Mouse (Mus musculus) Patski (cell line): ENCODE data around the gene Insm2. TPM values are rescaled to one million over a fixed set of nuclear protein-coding genes. Genes with fewer than 3 reads are reported as not detected.
"Not testable (repeated sequence)": the region's sequence is repeated elsewhere in the genome, so short reads cannot be mapped to it uniquely, and the experiment has no call there.

Experiments used
- ATAC-seq: fragments of 100-300 bp; one replicate; pipeline ENCODE4 v1.8.0; 2021
- CTCF ChIA-PET: fragments of 350-600 bp; sonication (Branson Sonifier 250); formaldehyde crosslinking; loops from one replicate; lab custom pipeline; 2022; ENCODE audit warnings: inconsistent platforms; lab: Charles Lee
- POLR2A ChIA-PET: fragments of 350-600 bp; sonication (Branson Sonifier 250); formaldehyde crosslinking; loops from one replicate; lab custom pipeline; 2022; ENCODE audit warnings: antibody characterized with exemption, inconsistent platforms; lab: Charles Lee
- DNase-seq: peaks from one replicate; pipeline ENCODE4 v3.0.0-alpha.2; 2011; ENCODE audit warnings: low read depth, low spot score
- H3K27me3 ChIP-seq: fragments of 371-371 bp; one replicate; pipeline ENCODE4 v1.5.1; 2021
- CTCF ChIP-seq: fragments of 100-300 bp; IDR thresholded peaks from one replicate; pipeline ENCODE4 v1.5.1; 2021
- in situ Hi-C: fragments of 300-500 bp; cut with MboI; formaldehyde crosslinking; loops from 3 replicates; pipeline ENCODE4 v1.11.1; 2018; ENCODE audit warnings: low pct_unique_long_range_greater_than_20kb, mixed read lengths
- polyA plus RNA-seq: library from polyadenylated mRNA; unstranded; gene quantifications from one replicate; pipeline ENCODE4 v1.2.3, GENCODE M21; 2021

Insm2 gene
- polyA plus RNA-seq, 1 experiment from 2014 or later: 0.03 TPM

- H3K27me3 ChIP-seq: peaks cover 20% of the 10 kb centered on the region
- CTCF ChIA-PET: no interaction called here
- no peak for ATAC-seq
- DNase-seq: no peak
- POLR2A ChIA-PET: no interaction called here
- in situ Hi-C loops: no loop called here
- no peak for TF ChIP-seq CTCF
These were observed 30.8 kb upstream of the Insm2 start for GRCm38 (mm10) chr12:55568466-55568865.

- no peak for ATAC-seq
- ChIA-PET CTCF (no interaction called here), POLR2A (no interaction called here)
- no peak for DNase-seq
- no peak for TF ChIP-seq CTCF
- H3K27me3 ChIP-seq: peaks cover 20% of the 10 kb centered on the region
- in situ Hi-C loops: no loop called here
These were observed 29.6 kb upstream of the Insm2 start for GRCm38 (mm10) chr12:55569676-55570075.

GRCm38 (mm10) chr12:55570646-55571045 is 28.6 kb upstream of the Insm2 start:
- ChIA-PET CTCF (interaction anchor here (1.3 kb wide), 1 partner anchor 11 kb away, joined by 3 read pairs; no protein-coding TSS in a partner anchor), POLR2A (no interaction called here)
- in situ Hi-C loops: no loop called here
- no peak for ATAC-seq
- DNase-seq: no peak
- TF ChIP-seq CTCF: no peak
- H3K27me3 ChIP-seq: peaks cover 26% of the 10 kb centered on the region

- DNase-seq (no peak), ATAC-seq (no peak)
- peaks cover 31% of the 10 kb centered on the region for H3K27me3 ChIP-seq
- in situ Hi-C loops: no loop called here
- CTCF ChIA-PET: interaction anchor here (1.3 kb wide), 1 partner anchor 11 kb away, joined by 3 read pairs; no protein-coding TSS in a partner anchor
- no peak for TF ChIP-seq CTCF
- POLR2A ChIA-PET: no interaction called here
These were observed 28.0 kb upstream of the Insm2 start for GRCm38 (mm10) chr12:55571181-55571580.

GRCm38 (mm10) chr12:55571661-55572060 is 27.6 kb upstream of the Insm2 start:
- CTCF ChIA-PET: no interaction called here

GRCm38 (mm10) chr12:55573089-55573488 is 26.1 kb upstream of the Insm2 start:
- ChIA-PET POLR2A (no interaction called here), CTCF (no interaction called here)
- TF ChIP-seq CTCF: peak; percentile 34
- in situ Hi-C loops: no loop called here
- ATAC-seq (no peak), DNase-seq (no peak)
- peaks cover 32% of the 10 kb centered on the region for H3K27me3 ChIP-seq

More at GRCm38 (mm10) chr12:55571661-55572060, 27.6 kb upstream of the Insm2 start:
- DNase-seq: no peak
- peaks cover 33% of the 10 kb centered on the region for H3K27me3 ChIP-seq
- POLR2A ChIA-PET: no interaction called here
- in situ Hi-C loops: no loop called here
- ATAC-seq: no peak
- no peak for TF ChIP-seq CTCF

- DNase-seq (no peak), ATAC-seq (no peak)
- in situ Hi-C loops: no loop called here
- ChIA-PET CTCF (no interaction called here), POLR2A (no interaction called here)
- peaks cover 35% of the 10 kb centered on the region for H3K27me3 ChIP-seq
- TF ChIP-seq CTCF: no peak
These were observed 25.4 kb upstream of the Insm2 start for GRCm38 (mm10) chr12:55573794-55574193.

GRCm38 (mm10) chr12:55586936-55587335 is 12.3 kb upstream of the Insm2 start:
- POLR2A ChIA-PET, DNase-seq, in situ Hi-C loops, ATAC-seq, CTCF ChIA-PET: not testable (repeated sequence)
- peaks cover 18% of the 10 kb centered on the region for H3K27me3 ChIP-seq

- in situ Hi-C loops: no loop called here
- POLR2A ChIA-PET: no interaction called here
- H3K27me3 ChIP-seq: no peaks in the 10 kb centered on the region
- ATAC-seq (no peak), DNase-seq (no peak)
- no peak for TF ChIP-seq CTCF
- CTCF ChIA-PET: no interaction called here
These were observed 715 bp upstream of the Insm2 start for GRCm38 (mm10) chr12:55598537-55598886.

GRCm38 (mm10) chr12:55599639-55600502 is 644 bp downstream of the Insm2 start:
- in situ Hi-C loops: no loop called here
- TF ChIP-seq CTCF: no peak
- POLR2A ChIA-PET: no interaction called here
- no peak for ATAC-seq
- H3K27me3 ChIP-seq: no peaks in the 10 kb centered on the region
- no peak for DNase-seq
- CTCF ChIA-PET: no interaction called here

GRCm38 (mm10) chr12:55600503-55600994 is 1.3 kb downstream of the Insm2 start:
- no peak for TF ChIP-seq CTCF
- H3K27me3 ChIP-seq: no peaks in the 10 kb centered on the region
- CTCF ChIA-PET: interaction anchor here (1.0 kb wide), 1 partner anchor 9 kb away, joined by 3 read pairs; no protein-coding TSS in a partner anchor
- ATAC-seq (no peak), DNase-seq (no peak)
- POLR2A ChIA-PET: no interaction called here
- in situ Hi-C loops: no loop called here
